Mouse (Mus musculus) heart, postnatal 0 days (tissue): ENCODE measurements around the gene Rep15.

Experiments used
- CTCF ChIP-seq: IDR thresholded peaks from 2 replicates; pipeline ENCODE4 v1.5.1; 2016; ENCODE audit warnings: antibody characterized with exemption, control low read depth, low read depth
- EP300 ChIP-seq: IDR thresholded peaks from 2 replicates; pipeline ENCODE4 v1.6.1; 2016; ENCODE audit warnings: antibody characterized with exemption, low read depth

GRCm38 (mm10) chr6:146997006-146997405 is 35.4 kb upstream of the Rep15 start:
- TF ChIP-seq CTCF (no peak), EP300 (no peak)
